Mouse (Mus musculus) cerebral cortex, adult 2 months (tissue): ENCODE data around the gene Gm11992.

ENCODE experiments used
- WGBS: fragments of 180-500 bp; shearing (Covaris S2); methylation state at CpG from one replicate; pipeline ENCODE4 v1.1.7; 2018; 5-methylcytosine and 5-hydroxymethylcytosine counted together

The Gm11992 gene

GRCm38 (mm10) chr11:9048011-9048702 is at the start of gene Gm11992:
Gene Gm11992, plus strand, starts transcription at chr11:9048594.
- WGBS, result 5% methylated on average over 21 of the region's 21 CpGs

GRCm38 (mm10) chr11:9008761-9009160 is 39.6 kb upstream of the Gm11992 start:
- 90% methylated on average over 5 of the region's 5 CpGs for WGBS

- WGBS, result under 1% methylated on average over 7 of the region's 7 CpGs
Measured at GRCm38 (mm10) chr11:9010416-9010815, 38.0 kb upstream of the Gm11992 start.

- under 1% methylated on average over 43 of the region's 43 CpGs for WGBS
Measured at GRCm38 (mm10) chr11:9010853-9011339, 37.5 kb upstream of the Gm11992 start, which contains the start of gene Hus1. Gene Hus1, minus strand, starts transcription at chr11:9011191.

GRCm38 (mm10) chr11:9011348-9011747 is 37.0 kb upstream of the Gm11992 start:
- 12% methylated on average over 3 of the region's 3 CpGs for WGBS

- WGBS, result 90% methylated on average over 3 of the region's 3 CpGs
Measured at GRCm38 (mm10) chr11:9014740-9015139, 33.7 kb upstream of the Gm11992 start.

GRCm38 (mm10) chr11:9018491-9019267 is 29.7 kb upstream of the Gm11992 start:
- whole genome bisulfite sequencing, result 88% methylated on average over 6 of the region's 6 CpGs

- WGBS, result 95% methylated on average over 5 of the region's 5 CpGs
Measured at GRCm38 (mm10) chr11:9020207-9020606, 28.2 kb upstream of the Gm11992 start.

GRCm38 (mm10) chr11:9024782-9025181 is 23.6 kb upstream of the Gm11992 start:
- 76% methylated on average over 7 of the region's 7 CpGs for WGBS

GRCm38 (mm10) chr11:9025211-9025610 is 23.2 kb upstream of the Gm11992 start:
- WGBS, result 64% methylated on average over 3 of the region's 3 CpGs

- WGBS, result 89% methylated on average over 2 of the region's 2 CpGs
Measured at GRCm38 (mm10) chr11:9031530-9031929, 16.9 kb upstream of the Gm11992 start.

- 84% methylated on average over 2 of the region's 2 CpGs for WGBS
Measured at GRCm38 (mm10) chr11:9046546-9046945, 1.8 kb upstream of the Gm11992 start.

GRCm38 (mm10) chr11:9047044-9047443 is 1.4 kb upstream of the Gm11992 start:
- WGBS, result 58% methylated on average over 5 of the region's 5 CpGs

GRCm38 (mm10) chr11:9048703-9049060 is 288 bp downstream of the Gm11992 start, which contains the start of gene Sun3:
Gene Sun3, minus strand, starts transcription at chr11:9048991.
- under 1% methylated on average over 18 of the region's 18 CpGs for WGBS

GRCm38 (mm10) chr11:9050241-9050640 is 1.8 kb downstream of the Gm11992 start:
- WGBS, result 77% methylated on average over 4 of the region's 4 CpGs

GRCm38 (mm10) chr11:9051895-9052294 is 3.5 kb downstream of the Gm11992 start:
- 78% methylated on average over 2 of the region's 2 CpGs for WGBS

GRCm38 (mm10) chr11:9056937-9057336 is 8.5 kb downstream of the Gm11992 start:
- WGBS, result 85% methylated on average over 2 of the region's 2 CpGs

- 71% methylated on average over 4 of the region's 4 CpGs for WGBS
Measured at GRCm38 (mm10) chr11:9057711-9058110, 9.3 kb downstream of the Gm11992 start.

- 59% methylated on average over 1 of the region's 1 CpGs for WGBS
Measured at GRCm38 (mm10) chr11:9060029-9060428, 11.6 kb downstream of the Gm11992 start.

GRCm38 (mm10) chr11:9060484-9060883 is 12.1 kb downstream of the Gm11992 start:
- 76% methylated on average over 5 of the region's 5 CpGs for WGBS

GRCm38 (mm10) chr11:9076444-9076843 is 28.1 kb downstream of the Gm11992 start:
- 88% methylated on average over 3 of the region's 3 CpGs for WGBS

- WGBS, result 74% methylated on average over 2 of the region's 2 CpGs
Measured at GRCm38 (mm10) chr11:9113189-9113588, 64.8 kb downstream of the Gm11992 start.
